Mouse (Mus musculus) large intestine, adult 2 months (tissue): ENCODE data around the gene Popdc3. TPM values are rescaled to one million over a fixed set of nuclear protein-coding genes. Genes with fewer than 3 reads are reported as not detected.
"Not testable (repeated sequence)": the region's sequence is repeated elsewhere in the genome, so short reads cannot be mapped to it uniquely, and the experiment has no call there.

Experiments
- DNase-seq: peaks from one replicate; pipeline ENCODE4 v3.0.0-alpha.2; 2012; ENCODE audit warnings: low read depth, low spot score
- WGBS: fragments of 180-500 bp; shearing (Covaris S2); methylation state at CpG from one replicate; pipeline ENCODE4 v1.1.7; 2018; 5-methylcytosine and 5-hydroxymethylcytosine counted together
- polyA plus RNA-seq: library from polyadenylated mRNA; depleted of rRNA; stranded (reverse); fragments of >200 nt; gene quantifications from 2 replicates; pipeline ENCODE4 v1.2.3, GENCODE M21; 2012

Gene Popdc3
- polyA plus RNA-seq, 1 experiment: 0.14 TPM

GRCm38 (mm10) chr10:45303315-45304036 lies 125.6 kb downstream of the Popdc3 start:
- WGBS: 26% methylated on average over 14 of the region's 14 CpGs
- no peak for DNase-seq

GRCm38 (mm10) chr10:45305173-45305572 lies 127.3 kb downstream of the Popdc3 start:
- 82% methylated on average over 5 of the region's 5 CpGs for WGBS
- no peak for DNase-seq

- WGBS: 83% methylated on average over 5 of the region's 5 CpGs
- no peak for DNase-seq
Observed at GRCm38 (mm10) chr10:45311129-45311528, 133.2 kb downstream of the Popdc3 start.

- DNase-seq: no peak
- WGBS: 65% methylated on average over 7 of the region's 7 CpGs
Observed at GRCm38 (mm10) chr10:45311624-45312023, 133.7 kb downstream of the Popdc3 start.

GRCm38 (mm10) chr10:45314865-45315264 lies 137.0 kb downstream of the Popdc3 start:
- DNase-seq: no peak
- WGBS: 78% methylated on average over 16 of the region's 16 CpGs

- no peak for DNase-seq
- 83% methylated on average over 5 of the region's 5 CpGs for WGBS
Observed at GRCm38 (mm10) chr10:45318922-45319321, 141.0 kb downstream of the Popdc3 start.

DNA sequence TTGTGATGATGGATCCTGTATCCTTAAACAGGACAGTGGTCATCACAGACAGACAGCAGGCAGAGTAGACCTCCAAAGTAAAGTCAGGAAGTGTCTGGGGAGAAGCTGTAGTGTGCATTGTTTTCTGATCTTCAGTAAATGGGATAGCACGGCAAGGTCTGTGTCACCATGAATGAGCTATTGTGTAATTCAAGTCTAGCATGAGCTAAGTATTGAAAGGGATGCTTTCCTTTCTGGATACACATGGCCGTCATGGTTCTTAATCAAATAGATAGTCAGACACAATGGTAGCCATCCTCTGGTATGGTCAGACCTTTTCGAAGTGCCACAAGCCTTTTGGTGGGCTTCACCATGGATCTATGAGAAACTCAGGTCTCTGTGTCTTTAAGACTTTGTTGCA lies 142.4 kb downstream of the Popdc3 start:
- DNase-seq: no peak
- WGBS: 84% methylated on average over 3 of the region's 3 CpGs

- WGBS: 33% methylated on average over 1 of the region's 1 CpGs
- DNase-seq: no peak
Observed at GRCm38 (mm10) chr10:45324159-45324558, 146.3 kb downstream of the Popdc3 start.

DNA sequence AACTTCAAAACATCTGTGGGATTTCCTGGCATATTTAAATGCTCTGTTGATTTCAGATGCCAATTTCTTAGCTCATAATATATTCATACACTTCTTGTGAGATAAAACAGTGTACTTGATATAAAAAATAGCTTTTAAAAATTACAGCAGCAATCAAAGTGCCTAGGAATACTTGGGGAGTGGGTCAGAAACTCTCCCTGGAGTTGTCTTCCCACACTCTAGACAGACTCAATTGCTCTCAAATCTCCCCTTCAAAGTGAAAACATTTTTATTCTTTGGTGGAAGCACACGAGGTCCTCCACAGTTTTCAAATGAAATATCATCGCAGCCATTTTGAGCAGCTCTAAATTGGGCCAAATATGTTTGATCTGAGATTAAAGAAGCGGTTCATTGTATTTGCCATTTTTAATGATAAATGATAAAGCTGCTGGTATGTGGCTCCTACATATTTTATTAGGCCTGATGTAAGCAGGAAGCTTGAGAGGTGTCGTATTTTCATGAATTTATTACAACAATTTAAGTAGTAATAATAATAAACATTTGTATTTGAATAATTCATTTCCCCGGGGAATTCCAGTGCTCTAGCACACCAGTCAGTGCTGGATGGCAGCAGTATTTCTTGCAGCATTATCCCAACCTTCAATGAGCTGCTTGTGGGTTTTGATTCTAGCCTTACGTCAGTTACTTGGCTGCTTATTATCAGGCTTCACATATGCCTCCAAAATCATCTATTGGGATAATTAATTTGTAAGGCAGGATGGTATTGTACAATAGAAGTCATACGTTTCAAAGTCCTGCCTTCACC lies 150.5 kb downstream of the Popdc3 start:
- WGBS: 71% methylated on average over 7 of the region's 7 CpGs

GRCm38 (mm10) chr10:45334925-45335324 lies 157.0 kb downstream of the Popdc3 start:
- DNase-seq: no peak
- WGBS: 30% methylated on average over 7 of the region's 7 CpGs

More for the DNA sequence above, 150.5 kb downstream of the Popdc3 start:
- DNase-seq: no peak

DNA sequence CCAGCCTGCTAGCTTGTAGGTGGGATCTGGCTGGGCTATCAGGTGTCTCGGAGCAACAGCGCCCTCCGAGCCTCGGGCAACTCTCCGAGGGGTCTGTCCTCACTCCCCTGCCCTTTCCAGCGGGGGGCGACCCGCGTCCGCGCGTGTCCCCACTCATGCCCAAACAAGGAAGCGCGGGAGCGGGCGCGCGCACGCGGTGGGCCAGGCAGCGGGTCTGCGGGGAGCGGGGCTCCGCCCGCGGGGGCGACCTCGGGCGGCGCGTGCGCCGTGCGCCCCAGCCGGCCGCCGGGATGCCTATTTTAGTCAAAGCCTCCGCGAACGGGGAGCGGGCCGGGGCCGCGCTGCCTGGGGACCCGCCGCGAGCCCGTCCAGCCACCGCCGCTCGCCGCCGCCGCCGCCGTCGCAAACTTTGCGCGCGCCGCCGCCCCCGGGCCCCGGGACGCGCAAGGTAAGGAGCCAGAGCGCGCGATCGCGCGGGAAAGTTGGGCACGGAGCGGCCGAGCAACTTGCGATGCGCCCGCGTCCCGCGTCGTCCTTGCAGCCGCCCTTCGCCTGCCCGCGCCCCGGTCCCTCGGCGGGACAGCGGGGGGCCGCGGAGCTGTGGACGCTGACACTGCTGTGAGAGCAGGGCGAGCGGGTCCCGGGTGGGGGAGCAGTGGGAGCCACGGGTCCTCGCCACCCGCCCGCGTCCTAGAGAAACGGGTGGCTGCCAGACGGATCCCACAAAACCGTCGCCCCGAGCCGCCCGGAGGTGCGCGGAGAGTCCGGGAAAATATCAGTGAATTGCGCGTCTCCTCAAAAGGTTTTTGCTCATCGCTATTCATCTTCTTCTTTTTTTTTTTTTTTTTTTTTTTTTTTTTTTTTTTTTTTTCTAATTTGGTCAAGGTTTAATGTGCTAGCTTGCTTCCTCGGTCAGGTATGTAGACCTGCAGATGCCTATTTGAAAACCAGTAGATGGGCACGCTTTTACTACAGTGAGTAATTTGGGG lies 157.8 kb downstream of the Popdc3 start, which contains the start of gene Bves:
Gene Bves, plus strand, starts transcription at position 339 of the 989 bp plus-strand sequence.
- WGBS: 1% methylated on average over 115 of the region's 116 CpGs
- DNase-seq: no peak

DNA sequence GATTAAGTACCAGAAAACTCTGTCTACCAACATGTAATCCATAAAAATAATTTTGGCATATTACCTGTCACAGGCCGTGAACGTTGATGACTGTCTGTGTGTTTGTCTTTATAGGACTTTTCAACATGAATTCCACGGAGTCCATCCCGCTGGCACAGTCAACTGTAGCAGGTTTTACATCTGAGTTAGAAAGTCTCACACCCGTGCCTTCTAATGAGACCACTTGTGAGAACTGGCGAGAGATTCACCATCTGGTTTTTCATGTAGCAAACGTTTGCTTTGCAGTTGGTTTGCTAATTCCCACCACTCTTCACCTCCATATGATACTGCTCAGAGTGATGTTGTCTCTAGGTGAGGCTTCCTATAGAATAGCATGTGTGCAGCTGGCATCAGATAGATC lies 161.2 kb downstream of the Popdc3 start:
- no peak for DNase-seq
- 72% methylated on average over 7 of the region's 7 CpGs for WGBS

GRCm38 (mm10) chr10:45344381-45344780 lies 166.5 kb downstream of the Popdc3 start:
- DNase-seq: no peak
- WGBS: 78% methylated on average over 4 of the region's 4 CpGs

GRCm38 (mm10) chr10:45345217-45345616 lies 167.3 kb downstream of the Popdc3 start:
- DNase-seq: no peak
- 74% methylated on average over 9 of the region's 9 CpGs for WGBS

GRCm38 (mm10) chr10:45348143-45348542 lies 170.2 kb downstream of the Popdc3 start:
- WGBS: 82% methylated on average over 3 of the region's 3 CpGs
- not testable (repeated sequence) for DNase-seq

GRCm38 (mm10) chr10:45356091-45356490 lies 178.2 kb downstream of the Popdc3 start:
- DNase-seq: no peak
- 88% methylated on average over 6 of the region's 6 CpGs for WGBS

DNA sequence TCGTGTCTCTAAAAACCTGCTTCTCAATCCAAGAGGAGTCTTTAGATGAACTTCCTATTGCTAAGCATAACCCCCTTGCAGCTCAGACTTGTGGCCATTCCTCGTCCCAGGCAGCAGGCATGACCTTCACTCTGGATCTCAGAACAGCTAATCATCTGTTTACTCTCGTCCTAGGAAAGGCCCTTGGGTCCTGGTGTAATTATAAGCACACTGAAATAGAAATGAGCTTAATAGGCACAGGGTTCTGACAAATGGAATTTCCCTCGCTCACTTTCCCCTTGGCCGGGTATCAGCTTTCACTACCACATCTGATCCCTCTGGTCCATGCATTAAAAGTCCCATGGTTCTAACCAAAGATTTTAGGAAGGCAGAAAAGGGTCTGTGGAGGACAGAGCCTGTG lies 185.5 kb downstream of the Popdc3 start:
- WGBS: 44% methylated on average over 5 of the region's 5 CpGs
- no peak for DNase-seq

- 83% methylated on average over 17 of the region's 17 CpGs for WGBS
Observed at GRCm38 (mm10) chr10:45366987-45367705, 189.2 kb downstream of the Popdc3 start.

More at GRCm38 (mm10) chr10:45366987-45367705, 189.2 kb downstream of the Popdc3 start:
- DNase-seq: no peak
